Mouse (Mus musculus) stomach, embryonic 14.5 days (tissue): Measurements from ENCODE around the gene Dnah2. TPM values are rescaled to one million over a fixed set of nuclear protein-coding genes. Genes with fewer than 3 reads are reported as not detected.

Experiments used
- ATAC-seq: fragments of 200-750 bp; cut with Nextera tagmentation; 2 replicates; pipeline ENCODE4 v1.8.0; 2017; ENCODE audit warnings: low read depth, moderate TSS enrichment; ENCODE audit not compliant: insufficient number of reproducible peaks, insufficient read depth, low FRiP score
- H3K27ac ChIP-seq: fragments of 300-500 bp; sonication (generic); 2 replicates; pipeline ENCODE4 v1.5.1; 2014; ENCODE audit warnings: mild to moderate bottlenecking, low read length, moderate library complexity, mixed read lengths
- H3K27me3 ChIP-seq: fragments of 300-500 bp; sonication (generic); 2 replicates; pipeline ENCODE4 v1.6.1; 2014; ENCODE audit warnings: low read length, control low read depth, mixed read lengths; ENCODE audit not compliant: control insufficient read depth, insufficient read depth
- H3K36me3 ChIP-seq: fragments of 300-500 bp; sonication (generic); 2 replicates; pipeline ENCODE4 v1.6.1; 2014; ENCODE audit warnings: mild to moderate bottlenecking, control low read depth, low read length, moderate library complexity, mixed read lengths; ENCODE audit not compliant: control insufficient read depth, insufficient read depth
- H3K4me1 ChIP-seq: fragments of 300-500 bp; sonication (generic); 2 replicates; pipeline ENCODE4 v1.6.1; 2014; ENCODE audit warnings: low read length, control low read depth, mixed read lengths; ENCODE audit not compliant: control insufficient read depth, insufficient read depth
- H3K4me2 ChIP-seq: fragments of 300-500 bp; sonication (generic); replicated peaks from 2 replicates; pipeline ENCODE4 v1.6.1; 2014; ENCODE audit warnings: low read depth, low read length, control low read depth
- H3K4me3 ChIP-seq: fragments of 300-500 bp; sonication (generic); 2 replicates; pipeline ENCODE4 v1.5.1; 2014; ENCODE audit warnings: low read depth, low read length, control low read depth
- H3K9ac ChIP-seq: fragments of 300-500 bp; sonication (generic); replicated peaks from 2 replicates; pipeline ENCODE4 v1.6.1; 2014; ENCODE audit warnings: low read depth, mild to moderate bottlenecking, control low read depth, low read length, moderate library complexity, mixed read lengths
- H3K9me3 ChIP-seq: fragments of 300-500 bp; sonication (generic); 2 replicates; pipeline ENCODE4 v1.6.1; 2016; ENCODE audit warnings: low read depth, low read length, control low read depth; ENCODE audit not compliant: control insufficient read depth
- WGBS: fragments of 180-500 bp; shearing (Covaris S2); extraction: QIAGEN DNeasy Blood & Tissue Kit; methylation state at CpG from one replicate; pipeline ENCODE4 v1.1.7; 2014; 5-methylcytosine and 5-hydroxymethylcytosine counted together
- polyA plus RNA-seq: library from polyadenylated mRNA; unstranded; fragments of >200 nt; fragmentation: Nextera tagmentation; extraction: Ambion mirVana; gene quantifications from 2 replicates; pipeline ENCODE4 v1.2.1, GENCODE M21; 2014

Gene Dnah2
- polyA plus RNA-seq, 1 experiment from 2014 or later: 1.4 TPM

DNA sequence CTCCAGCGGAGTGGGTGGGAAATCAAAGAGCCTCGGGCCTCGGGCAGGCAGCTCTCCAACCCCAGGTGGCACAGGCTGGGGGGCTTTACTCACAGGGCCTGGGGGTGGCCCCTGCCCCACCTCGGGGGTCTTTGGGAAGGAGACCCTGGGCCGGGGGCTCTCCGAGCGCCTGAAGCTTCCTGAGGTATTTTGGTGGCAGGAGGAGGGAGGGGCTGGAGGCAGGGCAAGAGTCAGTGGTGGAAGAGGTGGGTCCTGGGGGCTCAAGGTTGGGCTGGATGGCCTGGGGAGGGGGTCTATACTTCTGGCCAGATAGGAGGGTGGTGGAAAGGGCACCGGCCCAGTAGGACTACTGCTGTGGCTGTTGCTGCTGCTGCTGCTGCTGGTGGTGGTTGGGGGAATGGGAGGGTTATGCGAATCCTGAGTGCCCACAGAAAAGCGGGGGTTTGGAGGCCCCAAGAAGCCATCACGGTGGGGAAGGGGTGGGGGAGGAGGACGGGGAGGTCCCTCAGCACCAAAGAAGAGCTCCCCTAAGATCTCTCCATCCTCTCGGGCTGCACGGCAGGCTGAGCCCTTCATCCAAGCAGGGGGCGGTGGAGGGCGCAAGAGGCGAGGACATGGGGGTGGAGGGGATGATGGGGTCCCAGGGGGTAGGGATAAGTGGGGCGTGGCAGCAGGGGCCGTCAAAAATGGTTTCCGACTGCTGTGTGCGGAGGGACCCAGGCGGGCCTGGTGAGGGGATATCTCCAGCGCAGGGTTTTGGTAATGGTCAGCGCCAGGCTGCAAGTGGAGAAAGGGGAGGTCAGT, 143.3 kb downstream of the Dnah2 start:
- Histone ChIP-seq H3K9ac (no peak overlapping the region), H3K4me2 (no peak overlapping the region), H3K9me3 (no peaks in the 10 kb centered on the region), H3K27ac (no peak overlapping the region), H3K27me3 (no peaks in the 10 kb centered on the region), H3K36me3 (peaks cover 72% of the 10 kb centered on the region), H3K4me3 (no peak overlapping the region), H3K4me1 (peaks cover 10% of the 10 kb centered on the region)
- 89% methylated on average over 24 of the region's 24 CpGs for WGBS
- no peak for ATAC-seq

DNA sequence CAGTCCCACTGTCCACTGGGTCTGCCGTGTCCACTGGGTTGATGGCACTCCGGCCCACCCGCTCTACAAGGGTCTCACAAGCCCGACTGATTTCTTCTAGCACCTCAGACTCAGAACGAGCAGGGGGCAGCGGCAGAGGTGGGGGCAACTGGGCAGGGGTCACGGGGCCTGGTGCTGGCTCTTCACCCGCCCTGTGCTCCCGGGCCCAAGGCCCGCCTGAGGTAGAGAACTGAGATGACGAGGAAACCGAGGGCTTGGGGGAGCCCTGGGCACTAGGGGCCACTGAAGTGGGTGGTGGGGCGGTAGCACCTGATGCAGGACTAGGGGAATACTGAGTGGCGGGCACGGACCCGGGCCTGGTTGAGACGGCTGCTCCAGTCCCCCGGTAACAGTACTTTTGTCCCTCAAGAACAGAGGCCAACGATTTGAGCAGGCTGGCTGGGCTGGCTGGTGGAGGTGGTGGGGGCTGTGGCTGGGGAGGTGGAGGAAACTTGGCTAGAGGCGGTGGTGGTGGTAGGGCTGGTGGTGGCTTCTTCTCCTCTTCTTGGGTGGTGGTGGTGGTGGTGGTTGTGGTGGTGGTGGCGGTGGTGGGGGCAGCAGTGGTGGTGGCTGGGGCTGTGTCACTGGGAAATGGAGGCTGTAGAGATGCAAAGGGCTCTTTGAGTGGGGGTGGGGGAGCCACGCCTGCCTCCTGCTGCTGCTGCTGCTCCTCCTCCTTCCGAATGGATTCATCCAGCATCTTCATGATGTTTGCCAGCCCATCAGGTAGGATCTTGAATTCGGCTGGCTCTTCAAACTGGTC, 144.1 kb downstream of the Dnah2 start:
- Histone ChIP-seq H3K9ac (no peak overlapping the region), H3K36me3 (peaks cover 80% of the 10 kb centered on the region), H3K27ac (no peak overlapping the region), H3K4me1 (peaks cover 16% of the 10 kb centered on the region), H3K9me3 (no peaks in the 10 kb centered on the region), H3K4me3 (no peak overlapping the region), H3K27me3 (no peaks in the 10 kb centered on the region), H3K4me2 (no peak overlapping the region)
- ATAC-seq: no peak
- WGBS: 92% methylated on average over 23 of the region's 24 CpGs

DNA sequence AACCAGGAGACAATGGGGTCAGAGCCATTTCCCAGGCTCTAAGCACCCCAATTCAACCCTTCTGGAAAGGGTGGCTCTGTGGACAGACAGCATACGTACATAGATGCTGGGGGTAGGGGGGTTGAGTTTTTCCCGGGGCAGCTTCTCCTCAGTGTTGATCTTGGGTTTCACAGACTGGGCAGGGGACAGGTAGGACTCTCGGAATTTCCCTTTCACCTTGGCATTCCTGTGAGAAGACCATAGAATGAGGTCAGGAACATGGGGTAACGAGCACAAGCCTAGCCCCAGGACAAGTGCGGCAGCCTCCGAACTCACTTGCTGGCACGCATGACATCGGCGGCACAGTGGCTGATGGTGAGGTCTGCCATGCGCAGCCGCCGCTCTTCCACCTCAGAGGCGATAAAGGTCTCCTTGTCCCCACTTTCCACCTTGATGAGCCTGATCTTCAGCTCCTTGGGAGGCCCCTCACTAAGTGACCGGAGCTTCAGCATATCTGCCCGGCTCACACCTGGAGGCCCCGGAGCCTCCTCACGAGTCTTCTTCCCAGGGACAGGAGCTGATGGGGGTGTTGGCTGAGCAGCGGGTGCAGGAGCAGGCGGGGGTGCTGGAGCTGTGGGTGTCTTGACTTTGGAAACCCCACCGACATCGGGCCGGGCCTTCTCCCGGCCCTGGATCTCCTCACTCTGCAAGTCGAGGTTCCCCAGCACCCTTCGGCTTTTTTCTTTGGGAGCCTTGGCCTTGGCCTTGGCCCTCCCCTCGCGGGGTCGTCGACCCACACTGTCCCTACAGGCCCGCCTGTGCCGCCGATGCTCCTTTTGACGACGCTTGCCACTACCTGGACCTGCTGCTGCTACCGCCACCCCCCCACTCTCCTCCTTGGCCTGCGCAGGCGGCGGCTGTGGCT, 145.0 kb downstream of the Dnah2 start:
- Histone ChIP-seq H3K27ac (no peak overlapping the region), H3K4me2 (no peak overlapping the region), H3K27me3 (no peaks in the 10 kb centered on the region), H3K4me1 (peaks cover 22% of the 10 kb centered on the region), H3K9ac (no peak overlapping the region), H3K4me3 (no peak overlapping the region), H3K9me3 (no peaks in the 10 kb centered on the region), H3K36me3 (peaks cover 85% of the 10 kb centered on the region)
- WGBS: 92% methylated on average over 38 of the region's 38 CpGs
- no peak for ATAC-seq

DNA sequence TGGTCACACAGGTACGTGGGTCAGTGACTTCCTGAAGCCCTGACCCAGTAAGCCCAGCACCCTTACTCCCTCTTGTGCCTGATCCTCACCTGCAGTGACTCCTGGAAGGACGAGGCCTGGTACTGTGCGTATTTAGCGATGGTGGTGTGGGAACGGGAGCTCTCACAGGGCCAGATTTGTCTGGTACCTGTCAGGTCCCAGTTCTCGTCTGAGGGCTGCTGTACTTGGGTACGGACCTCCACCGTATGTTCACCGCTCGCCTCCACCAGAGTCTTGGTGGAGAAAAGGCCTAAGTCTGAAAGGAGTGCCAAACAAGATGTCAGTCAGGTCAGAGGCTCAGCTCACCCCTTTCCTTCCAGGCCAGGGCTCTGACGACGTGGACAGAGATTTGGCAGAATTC, 146.9 kb downstream of the Dnah2 start:
- H3K27ac ChIP-seq: no peak overlapping the region

DNA sequence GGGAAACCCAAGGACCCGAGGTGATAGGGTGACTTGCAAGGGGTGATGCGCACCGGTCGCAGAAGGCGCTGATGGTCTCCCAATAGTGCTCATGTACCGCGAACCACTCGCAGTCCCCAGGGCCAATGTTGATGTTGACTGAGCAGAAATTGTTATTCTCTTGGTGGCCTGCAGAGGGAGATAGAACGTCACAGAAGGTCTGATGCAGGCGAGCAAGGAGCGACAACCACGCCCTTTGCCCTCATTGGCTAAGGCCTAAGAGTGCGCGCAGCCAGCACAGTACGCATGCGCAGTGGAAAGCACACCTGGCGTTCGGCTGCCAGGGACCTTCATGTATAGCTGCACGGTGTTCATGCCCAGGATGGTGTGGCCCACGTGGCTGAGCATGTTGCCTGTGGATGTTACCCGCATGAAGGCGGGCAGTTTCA, 147.7 kb downstream of the Dnah2 start:
- Histone ChIP-seq H3K9me3 (no peaks in the 10 kb centered on the region), H3K27me3 (no peaks in the 10 kb centered on the region), H3K4me3 (no peak overlapping the region), H3K4me2 (no peak overlapping the region), H3K36me3 (peaks cover 64% of the 10 kb centered on the region), H3K27ac (no peak overlapping the region), H3K4me1 (peaks cover 35% of the 10 kb centered on the region; the same call in 1 of the 2 replicates), H3K9ac (no peak overlapping the region)
- ATAC-seq: peak; percentile 72
- 18% methylated on average over 22 of the region's 22 CpGs for WGBS

More for the DNA sequence above, 146.9 kb downstream of the Dnah2 start:
- Histone ChIP-seq H3K4me2 (no peak overlapping the region), H3K4me1 (peaks cover 29% of the 10 kb centered on the region; the same call in 1 of the 2 replicates), H3K4me3 (no peak overlapping the region), H3K9ac (no peak overlapping the region), H3K27me3 (no peaks in the 10 kb centered on the region), H3K9me3 (no peaks in the 10 kb centered on the region), H3K36me3 (peaks cover 72% of the 10 kb centered on the region)
- 87% methylated on average over 12 of the region's 12 CpGs for WGBS
- ATAC-seq: no peak

DNA sequence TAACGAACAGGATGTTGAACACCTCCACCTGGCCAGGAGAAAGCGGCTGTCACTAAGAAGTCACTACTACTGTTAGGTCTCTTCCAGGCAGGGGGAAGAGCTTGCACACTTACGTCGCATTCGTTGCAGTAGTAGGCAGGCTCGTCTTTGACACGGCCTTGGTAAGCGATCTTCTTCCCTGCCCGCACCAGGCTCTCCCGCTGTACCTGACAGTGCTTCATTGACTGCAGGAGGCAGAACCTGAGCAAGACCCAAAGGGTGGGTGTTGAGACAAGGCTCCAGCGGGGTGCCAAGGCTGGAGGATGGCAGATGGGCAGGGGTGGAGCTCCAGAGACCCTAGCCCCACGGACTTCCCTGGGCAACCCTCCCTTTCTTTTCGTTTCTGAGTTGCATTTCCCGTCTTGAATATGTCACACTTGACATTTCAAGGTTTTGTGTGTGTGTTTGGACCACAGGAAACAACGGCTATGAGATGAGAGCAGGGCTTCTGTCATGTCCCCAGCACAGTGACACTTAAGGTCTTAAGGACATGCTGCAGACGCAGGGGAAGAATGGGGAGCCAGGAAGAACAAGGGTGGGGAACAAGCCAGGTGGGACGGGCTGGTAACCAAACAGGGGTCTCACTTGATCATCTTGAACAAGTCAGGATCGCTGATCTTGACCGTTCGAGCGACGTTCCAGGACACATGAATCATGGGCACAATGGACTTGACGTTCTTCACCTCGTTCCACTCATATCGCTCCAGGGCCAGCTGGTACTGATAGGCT, 148.6 kb downstream of the Dnah2 start:
- no peak overlapping the region for H3K27ac ChIP-seq
- ATAC-seq: no peak
- H3K4me1 ChIP-seq: peaks cover 35% of the 10 kb centered on the region; the same call in 1 of the 2 replicates
- no peak overlapping the region for H3K9ac ChIP-seq
- H3K4me2 ChIP-seq: no peak overlapping the region
- H3K36me3 ChIP-seq: peaks cover 55% of the 10 kb centered on the region
- no peaks in the 10 kb centered on the region for H3K9me3 ChIP-seq
- no peak overlapping the region for H3K4me3 ChIP-seq
- no peaks in the 10 kb centered on the region for H3K27me3 ChIP-seq
- WGBS: 78% methylated on average over 25 of the region's 25 CpGs

DNA sequence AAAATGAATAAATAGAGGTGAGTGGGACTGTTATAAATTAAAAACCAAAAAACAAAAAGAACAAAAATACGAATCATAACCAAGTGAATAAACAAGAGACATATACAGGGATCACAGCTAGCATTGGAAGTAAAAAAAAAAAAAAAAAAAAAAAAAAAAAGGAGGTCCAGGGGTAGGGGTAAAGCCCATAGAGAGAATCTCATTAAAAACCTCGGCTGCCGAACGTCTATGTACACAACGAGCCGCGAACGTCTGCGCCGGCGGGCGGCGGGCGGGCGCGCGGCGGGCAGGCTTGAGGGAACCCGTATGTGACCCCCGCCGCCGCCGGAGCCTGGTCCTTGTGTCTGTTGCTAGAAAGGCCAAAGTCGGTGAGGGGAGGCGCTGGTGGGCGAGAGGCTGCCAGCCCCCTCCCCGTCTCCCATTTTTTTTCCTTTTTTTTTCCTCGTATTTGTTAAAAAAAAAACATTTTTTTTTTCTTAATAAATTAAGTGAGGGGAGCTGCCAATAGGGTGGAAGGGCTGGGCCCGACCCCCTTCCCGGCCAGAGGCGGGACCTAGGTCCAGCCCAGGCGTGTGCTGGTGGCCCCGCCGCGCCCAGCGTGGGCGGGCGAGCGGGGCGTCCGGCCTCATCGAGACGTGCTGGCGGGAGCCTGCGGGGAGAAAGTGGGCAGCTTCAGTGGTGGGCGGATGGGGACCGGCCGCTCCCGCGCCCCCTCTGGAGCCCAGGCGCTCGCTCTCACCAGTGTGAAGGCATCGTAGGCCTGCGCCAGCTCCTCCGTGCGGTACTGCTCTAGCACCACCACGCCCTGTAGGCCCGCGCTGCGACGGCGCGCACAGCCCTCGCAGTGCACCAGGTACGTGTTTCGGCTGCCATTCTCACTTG, 149.5 kb downstream of the Dnah2 start:
- 27% methylated on average over 66 of the region's 66 CpGs for WGBS
- H3K4me3 ChIP-seq: no peak overlapping the region
- no peaks in the 10 kb centered on the region for H3K27me3 ChIP-seq
- peaks cover 35% of the 10 kb centered on the region; the same call in 1 of the 2 replicates for H3K4me1 ChIP-seq
- H3K9me3 ChIP-seq: no peaks in the 10 kb centered on the region
- H3K4me2 ChIP-seq: peak overlapping the region; percentile 76; the same call in 1 of the 2 replicates
- ATAC-seq: no peak
- H3K27ac ChIP-seq: no peak overlapping the region
- H3K36me3 ChIP-seq: peaks cover 47% of the 10 kb centered on the region
- peak overlapping the region; percentile 25; the same call in 1 of the 2 replicates for H3K9ac ChIP-seq
